Mouse (Mus musculus) MEL (cell line): Measurements from ENCODE around the gene Sec1. TPM values are rescaled to one million over a fixed set of nuclear protein-coding genes. Genes with fewer than 3 reads are reported as not detected.
A peak's percentile ranks its signal among the peaks of the same experiment; 100 is the strongest.

ENCODE experiments used
- DNase-seq: peaks from one replicate; pipeline ENCODE4 v3.0.0; 2011; ENCODE audit warnings: low read depth, low spot score
- H3K27ac ChIP-seq: 2 replicates; pipeline ENCODE4 v1.5.1; 2012; ENCODE audit warnings: low read depth, mild to moderate bottlenecking, control low read depth, low read length, moderate library complexity; ENCODE audit not compliant: control insufficient read depth
- H3K27me3 ChIP-seq, 2 experiments: fragments of 150-350 bp in 1 of 2; sonication (generic) in 1 of 2; 2 replicates each; pipeline ENCODE4 v1.6.1; 2012; ENCODE audit warnings: low read length in 2 of 2, mild to moderate bottlenecking in 2 of 2, improper control_type of control experiment in 1 of 2, moderate library complexity in 1 of 2; ENCODE audit not compliant: insufficient read depth in 2 of 2, control insufficient read depth in 1 of 2
- H3K36me3 ChIP-seq, 2 experiments: 2 replicates each; pipeline ENCODE4 v1.6.1; 2012 to 2014; ENCODE audit warnings: low read length in 2 of 2, improper control_type of control experiment in 1 of 2, inconsistent platforms in 1 of 2, mild to moderate bottlenecking in 1 of 2; ENCODE audit not compliant: insufficient read depth in 2 of 2, control insufficient read depth in 1 of 2
- H3K4me1 ChIP-seq, 2 experiments: fragments of 150-350 bp in 1 of 2; sonication (generic) in 1 of 2; 2 replicates each; pipeline ENCODE4 v1.6.1; 2012; ENCODE audit warnings: low read length in 2 of 2, improper control_type of control experiment in 1 of 2, mild to moderate bottlenecking in 1 of 2; ENCODE audit not compliant: insufficient read depth in 2 of 2, control insufficient read depth in 1 of 2
- H3K4me3 ChIP-seq, 2 experiments: fragments of 150-350 bp in 1 of 2; sonication (generic) in 1 of 2; 2 replicates each; pipeline ENCODE4 v1.5.1; 2012; ENCODE audit warnings: low read depth in 2 of 2, low read length in 2 of 2, mild to moderate bottlenecking in 2 of 2, moderate library complexity in 2 of 2, control low read depth in 1 of 2, improper control_type of control experiment in 1 of 2; ENCODE audit not compliant: control insufficient read depth in 1 of 2, insufficient read depth in 1 of 2
- H3K79me2 ChIP-seq: 2 replicates; pipeline ENCODE4 v1.6.1; 2012; ENCODE audit warnings: mild to moderate bottlenecking, low read length, moderate library complexity; ENCODE audit not compliant: control insufficient read depth, poor library complexity, insufficient read depth
- H3K9ac ChIP-seq: 2 replicates; pipeline ENCODE4 v1.6.1; 2012; ENCODE audit warnings: low read depth, mild to moderate bottlenecking, control low read depth, low read length, moderate library complexity; ENCODE audit not compliant: control insufficient read depth, poor library complexity, severe bottlenecking
- H3K9me3 ChIP-seq: fragments of 150-350 bp; sonication (generic); replicated peaks from 2 replicates; pipeline ENCODE4 v1.6.1; 2012; ENCODE audit warnings: mild to moderate bottlenecking, low read length, improper control_type of control experiment, moderate library complexity; ENCODE audit not compliant: insufficient read depth
- CHD2 ChIP-seq: IDR thresholded peaks from 2 replicates; pipeline ENCODE4 v1.6.1; 2011; ENCODE audit warnings: low read length, improper control_type of control experiment
- ETS1 ChIP-seq: IDR thresholded peaks from 2 replicates; pipeline ENCODE4 v1.6.1; 2012; ENCODE audit warnings: low read depth, mild to moderate bottlenecking, inconsistent platforms, low read length, improper control_type of control experiment, moderate library complexity
- GABPA ChIP-seq: IDR thresholded peaks from 2 replicates; pipeline ENCODE4 v1.6.1; 2012; ENCODE audit warnings: low read depth, mild to moderate bottlenecking, inconsistent platforms, low read length, improper control_type of control experiment, moderate library complexity
- HCFC1 ChIP-seq: IDR thresholded peaks from 2 replicates; pipeline ENCODE4 v1.6.1; 2012; ENCODE audit warnings: low read depth, mild to moderate bottlenecking, inconsistent platforms, low read length, improper control_type of control experiment, moderate library complexity
- KAT2A ChIP-seq: conservative IDR thresholded peaks from 2 replicates; pipeline ENCODE4 v1.6.1; 2012; ENCODE audit warnings: low read depth, low read length, improper control_type of control experiment, inconsistent platforms
- MAFK ChIP-seq: IDR thresholded peaks from 2 replicates; pipeline ENCODE4 v1.6.1; 2011; ENCODE audit warnings: low read depth, mild to moderate bottlenecking, low read length, improper control_type of control experiment, borderline replicate concordance
- MEF2A ChIP-seq: IDR thresholded peaks from 2 replicates; pipeline ENCODE4 v1.6.1; 2014; ENCODE audit warnings: low read depth, mild to moderate bottlenecking, inconsistent platforms, low read length, improper control_type of control experiment; ENCODE audit not compliant: poor library complexity, insufficient replicate concordance, severe bottlenecking; ENCODE audit errors: extremely low read depth
- MXI1 ChIP-seq: IDR thresholded peaks from 2 replicates; pipeline ENCODE4 v1.6.1; 2011; ENCODE audit warnings: mild to moderate bottlenecking, low read depth, low read length, improper control_type of control experiment
- MYC ChIP-seq: IDR thresholded peaks from 2 replicates; pipeline ENCODE4 v1.6.1; 2011; ENCODE audit warnings: low read depth, mild to moderate bottlenecking, low read length, improper control_type of control experiment, moderate library complexity
- NELFE ChIP-seq: IDR thresholded peaks from 2 replicates; pipeline ENCODE4 v1.6.1; 2011; ENCODE audit warnings: low read depth, low read length, improper control_type of control experiment
- NRF1 ChIP-seq: IDR thresholded peaks from 2 replicates; pipeline ENCODE4 v1.6.1; 2014; ENCODE audit warnings: low read depth, mild to moderate bottlenecking, inconsistent platforms, low read length, improper control_type of control experiment, moderate library complexity; ENCODE audit not compliant: poor library complexity, insufficient read depth, severe bottlenecking
- POLR2A ChIP-seq, 2 experiments: IDR thresholded peaks; 2 replicates each; pipeline ENCODE4 v1.6.1; 2011 to 2012; ENCODE audit warnings: low read length in 2 of 2, mild to moderate bottlenecking in 2 of 2, control low read depth in 1 of 2, improper control_type of control experiment in 1 of 2, low read depth in 1 of 2, moderate library complexity in 1 of 2; ENCODE audit not compliant: control insufficient read depth in 1 of 2, insufficient read depth in 1 of 2, poor library complexity in 1 of 2
- POLR2AphosphoS5 ChIP-seq: IDR thresholded peaks from 2 replicates; pipeline ENCODE4 v1.6.1; 2012; ENCODE audit warnings: low read depth, borderline replicate concordance, mild to moderate bottlenecking, inconsistent platforms, low read length, moderate library complexity, mixed read lengths
- SMC3 ChIP-seq: IDR thresholded peaks from 2 replicates; pipeline ENCODE4 v1.6.1; 2011; ENCODE audit warnings: low read depth, low read length, improper control_type of control experiment
- TAL1 ChIP-seq: IDR thresholded peaks from 2 replicates; pipeline ENCODE4 v1.6.1; 2012; ENCODE audit warnings: mild to moderate bottlenecking, inconsistent platforms, low read length, moderate library complexity, mixed read lengths
- TBP ChIP-seq: IDR thresholded peaks from 2 replicates; pipeline ENCODE4 v1.8.0; 2011; ENCODE audit warnings: low read depth, low read length, improper control_type of control experiment
- UBTF ChIP-seq: IDR thresholded peaks from 2 replicates; pipeline ENCODE4 v1.6.1; 2012; ENCODE audit warnings: low read depth, mild to moderate bottlenecking, inconsistent platforms, low read length, improper control_type of control experiment, moderate library complexity, borderline replicate concordance; ENCODE audit not compliant: insufficient read depth
- USF1 ChIP-seq: IDR thresholded peaks from 2 replicates; pipeline ENCODE4 v1.6.1; 2014; ENCODE audit warnings: low read depth, mild to moderate bottlenecking, inconsistent platforms, low read length, improper control_type of control experiment, moderate library complexity
- ZMIZ1 ChIP-seq: IDR thresholded peaks from 2 replicates; pipeline ENCODE4 v1.6.1; 2012; ENCODE audit warnings: low read depth, mild to moderate bottlenecking, inconsistent platforms, low read length, improper control_type of control experiment, moderate library complexity
- polyA plus RNA-seq, 2 experiments: library from polyadenylated mRNA; stranded (reverse) in 1 of 2; unstranded in 1 of 2; fragments of >175 nt in 1 of 2; fragments of >200 nt in 1 of 2; gene quantifications; 2 replicates each; pipeline versions ENCODE4 v1.2.1 to v1.2.4; 2012; ENCODE audit warnings: low replicate concordance in 2 of 2, low read depth in 1 of 2; ENCODE audit not compliant: insufficient read length in 2 of 2, insufficient read depth in 1 of 2, missing spikeins in 1 of 2
- total RNA-seq: library from RNA; depleted of rRNA; stranded (reverse); fragments of 300-350 nt; gene quantifications from 2 replicates; pipeline ENCODE4 v1.2.3, GENCODE M21; 2012

The Sec1 gene
- total and polyA plus RNA-seq, 3 experiments = not detected

GRCm38 (mm10) chr7:45741308-45741707, 47.1 kb upstream of the Sec1 start:
- Histone ChIP-seq H3K27ac (no peak overlapping the region), H3K4me3 (peak overlapping the region in 1 of 2 experiments; percentile 5; a peak in 1 of 4 replicates), H3K79me2 (no peaks in the 10 kb centered on the region), H3K4me1 (peaks cover 0 to 16% of the 10 kb centered on the region in 2 experiments; a peak in 2 of 4 replicates), H3K27me3 (no peaks in the 10 kb centered on the region), H3K9me3 (no peaks in the 10 kb centered on the region), H3K9ac (peak overlapping the region; percentile 8; the same call in 1 of the 2 replicates), H3K36me3 (peaks cover 0 to 8% of the 10 kb centered on the region in 2 experiments; a peak in 1 of 4 replicates)
- TF ChIP-seq TAL1 = no peak
- peak; percentile 52 for TF ChIP-seq USF1
- peak; percentile 64 for DNase-seq

- peaks cover 0 to 8% of the 10 kb centered on the region in 2 experiments; a peak in 1 of 4 replicates for H3K36me3 ChIP-seq
- H3K9ac ChIP-seq = peak overlapping the region; percentile 11
- peaks cover 0 to 16% of the 10 kb centered on the region in 2 experiments; a peak in 2 of 4 replicates for H3K4me1 ChIP-seq
- DNase-seq = peak; percentile 77
- H3K79me2 ChIP-seq = no peaks in the 10 kb centered on the region
- H3K9me3 ChIP-seq = no peaks in the 10 kb centered on the region
- peak overlapping the region; percentile 38 to 72 for H3K4me3 ChIP-seq
- no peaks in the 10 kb centered on the region for H3K27me3 ChIP-seq
- TF ChIP-seq NELFE = no peak
- TF ChIP-seq TAL1 = no peak
- no peak for TF ChIP-seq CHD2
- no peak for TF ChIP-seq MYC
- TF ChIP-seq GABPA = no peak
- TF ChIP-seq ZMIZ1 = no peak
- TF ChIP-seq NRF1 = peak; percentile 74
- no peak for TF ChIP-seq POLR2AphosphoS5
- no peak for TF ChIP-seq KAT2A
- no peak for TF ChIP-seq SMC3
- no peak for TF ChIP-seq MAFK
- TF ChIP-seq POLR2A (IDR thresholded peaks at IDR 0.05; ENCODE audit: control insufficient read depth in 1 of 2, insufficient read depth in 1 of 2, low read depth in 1 of 2, low read length in 2 of 2, poor library complexity in 1 of 2) = peak in 1 of 2 experiments; percentile 37; a peak in 1 of 4 replicates
- TF ChIP-seq TBP = peak; percentile 47; the same call in 1 of the 2 replicates
- no peak for TF ChIP-seq MEF2A
- no peak for TF ChIP-seq UBTF
- 0 out of 2 replicates have a peak, but pooled peaks have one; percentile 9 for TF ChIP-seq MXI1
- TF ChIP-seq HCFC1 = 0 out of 2 replicates have a peak, but pooled peaks have one; percentile 33
- 0 out of 2 replicates have a peak, but pooled peaks have one; percentile 5 for TF ChIP-seq ETS1
- TF ChIP-seq, all 39 proteins: peak for 6
- H3K27ac ChIP-seq = no peak overlapping the region
Measured at GRCm38 (mm10) chr7:45739820-45740219, 45.6 kb upstream of the Sec1 start.
